Mouse (Mus musculus): ENCODE data around the gene Enpp1. TPM values are rescaled to one million over a fixed set of nuclear protein-coding genes. Genes with fewer than 3 reads are reported as not detected.

The Enpp1 gene
- polyA plus RNA-seq, 1 experiment from 2014 or later, result 0.54 TPM

DNA sequence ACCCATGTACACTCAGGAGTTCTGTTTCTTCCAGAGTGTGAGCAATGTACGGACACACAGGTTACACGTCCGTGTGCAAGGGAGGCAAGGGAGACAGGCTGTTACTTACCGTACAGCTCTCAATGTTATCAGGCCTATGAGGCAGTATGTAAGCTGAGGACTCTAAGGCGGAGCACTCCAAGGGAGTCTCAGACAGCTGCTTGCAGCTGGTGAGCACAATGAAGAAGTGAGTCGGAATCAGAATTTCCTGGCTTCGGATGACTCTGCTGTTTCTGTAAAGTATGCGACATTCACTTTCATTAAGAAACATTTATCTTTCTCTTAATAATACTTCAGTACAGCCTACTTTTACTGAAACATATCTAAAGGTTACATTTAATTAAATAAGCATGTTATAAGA, 66.8 kb downstream of the Enpp1 start:
- Histone ChIP-seq H3K9ac (ENCODE audit: low read length) (no peak overlapping the region), H3K9me3 (ENCODE audit: control insufficient read depth, low read length) (no peaks in the 10 kb centered on the region), H3K4me1 (ENCODE audit: control insufficient read depth, insufficient read depth, low read length) (no peaks in the 10 kb centered on the region), H3K4me3 (ENCODE audit: low read depth, low read length) (no peak overlapping the region), H3K27me3 (ENCODE audit: control insufficient read depth, insufficient read depth, low read length) (no peaks in the 10 kb centered on the region), H3K27ac (ENCODE audit: low read depth, low read length) (no peak overlapping the region), H3K36me3 (ENCODE audit: control insufficient read depth, insufficient read depth, low read length) (no peaks in the 10 kb centered on the region), H3K4me2 (ENCODE audit: low read depth) (no peak overlapping the region)
- ATAC-seq (ENCODE audit: insufficient read depth, low FRiP score, low TSS enrichment), result no peak
- no peak for DNase-seq (ENCODE audit: low spot score)
- WGBS, result 94% methylated on average over 8 of the region's 8 CpGs

DNA sequence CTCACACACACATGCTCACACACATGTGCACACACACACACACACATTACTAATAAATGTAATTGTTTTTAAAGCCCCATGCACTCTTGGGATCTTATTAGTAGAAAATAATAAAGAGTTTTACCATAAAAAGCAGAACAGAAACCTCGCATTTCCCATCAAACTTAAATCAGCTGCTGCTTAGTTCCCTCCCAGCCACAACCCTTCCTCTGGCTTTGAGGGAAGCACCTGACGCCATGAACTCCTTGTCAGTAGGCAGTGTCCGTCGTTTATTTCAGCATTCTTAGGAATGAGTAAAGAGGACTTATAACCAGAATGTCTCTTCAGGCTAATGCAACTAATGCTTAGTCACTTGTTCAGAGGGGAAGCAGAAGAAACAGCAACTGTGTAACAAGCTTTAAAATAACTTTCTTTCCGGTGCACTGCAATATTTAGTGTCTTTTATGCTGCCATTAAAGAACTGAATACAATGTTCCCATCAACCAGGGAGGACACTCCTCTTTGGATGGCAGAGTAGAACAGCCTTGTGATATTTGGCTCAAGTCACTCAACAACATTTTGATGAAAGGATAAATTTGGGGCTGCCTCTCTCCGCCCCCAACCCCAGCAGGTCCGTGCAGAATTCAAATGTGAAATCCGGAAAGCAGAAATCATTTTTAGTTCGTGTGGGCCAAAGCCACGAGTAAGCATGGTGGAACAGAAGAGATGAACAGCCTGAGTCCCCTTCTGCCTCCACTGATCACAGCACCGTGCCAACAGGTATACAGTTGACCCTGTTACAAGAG, 69.0 kb downstream of the Enpp1 start:
- no peaks in the 10 kb centered on the region for H3K27me3 ChIP-seq (ENCODE audit: control insufficient read depth, insufficient read depth, low read length)
- H3K27ac ChIP-seq (ENCODE audit: low read depth, low read length), result no peak overlapping the region
- ATAC-seq (ENCODE audit: insufficient read depth, low FRiP score, low TSS enrichment) (no peak), DNase-seq (ENCODE audit: low spot score) (no peak)
- H3K36me3 ChIP-seq (ENCODE audit: control insufficient read depth, insufficient read depth, low read length), result no peaks in the 10 kb centered on the region
- no peak overlapping the region for H3K4me2 ChIP-seq (ENCODE audit: low read depth)
- H3K9me3 ChIP-seq (ENCODE audit: control insufficient read depth, low read length), result no peaks in the 10 kb centered on the region
- 83% methylated on average over 11 of the region's 11 CpGs for WGBS
- H3K4me3 ChIP-seq (ENCODE audit: low read depth, low read length), result no peak overlapping the region
- H3K9ac ChIP-seq (ENCODE audit: low read length), result no peak overlapping the region
- no peaks in the 10 kb centered on the region for H3K4me1 ChIP-seq (ENCODE audit: control insufficient read depth, insufficient read depth, low read length)

DNA sequence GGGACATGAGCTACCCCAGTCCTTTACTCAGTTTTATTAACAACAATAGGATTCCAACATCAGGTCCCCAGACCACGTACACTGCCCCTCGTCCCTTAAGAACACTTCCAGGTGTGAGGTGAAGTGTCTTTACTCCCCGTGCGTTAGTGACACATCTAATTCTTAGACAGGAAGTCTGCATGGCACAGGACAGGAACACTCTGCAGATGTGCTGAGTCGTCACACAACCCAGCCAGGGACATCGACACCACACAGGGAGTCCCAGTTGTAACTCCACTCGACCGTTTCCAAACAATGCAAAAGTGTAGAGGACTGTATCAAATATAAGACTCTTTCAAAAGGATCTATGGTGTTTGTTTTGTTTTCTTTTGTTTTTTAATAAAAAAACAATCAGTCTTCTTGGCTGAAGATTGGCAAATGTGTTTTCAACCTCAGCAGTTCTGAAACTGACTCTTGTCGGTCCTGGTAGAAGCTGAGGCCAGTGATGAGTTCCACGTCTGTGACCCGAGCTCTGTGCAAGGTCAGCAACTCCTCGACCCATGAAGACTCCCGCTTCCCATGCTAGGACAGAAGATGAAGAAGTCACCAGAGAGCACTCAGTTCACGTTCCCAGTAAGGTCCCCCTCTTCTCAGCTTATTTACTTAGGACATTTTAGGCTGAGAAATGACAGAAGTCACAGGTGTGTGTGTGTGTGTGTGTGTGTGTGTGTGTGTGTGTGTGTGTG, 70.4 kb downstream of the Enpp1 start:
- no peak for ATAC-seq (ENCODE audit: insufficient read depth, low FRiP score, low TSS enrichment)
- WGBS, result 63% methylated on average over 14 of the region's 14 CpGs
- Histone ChIP-seq H3K4me3 (ENCODE audit: low read depth, low read length) (no peak overlapping the region), H3K9ac (ENCODE audit: low read length) (no peak overlapping the region), H3K9me3 (ENCODE audit: control insufficient read depth, low read length) (no peaks in the 10 kb centered on the region), H3K27ac (ENCODE audit: low read depth, low read length) (no peak overlapping the region), H3K27me3 (ENCODE audit: control insufficient read depth, insufficient read depth, low read length) (no peaks in the 10 kb centered on the region), H3K36me3 (ENCODE audit: control insufficient read depth, insufficient read depth, low read length) (no peaks in the 10 kb centered on the region), H3K4me1 (ENCODE audit: control insufficient read depth, insufficient read depth, low read length) (no peaks in the 10 kb centered on the region), H3K4me2 (ENCODE audit: low read depth) (no peak overlapping the region)
- no peak for DNase-seq (ENCODE audit: low spot score)

DNA sequence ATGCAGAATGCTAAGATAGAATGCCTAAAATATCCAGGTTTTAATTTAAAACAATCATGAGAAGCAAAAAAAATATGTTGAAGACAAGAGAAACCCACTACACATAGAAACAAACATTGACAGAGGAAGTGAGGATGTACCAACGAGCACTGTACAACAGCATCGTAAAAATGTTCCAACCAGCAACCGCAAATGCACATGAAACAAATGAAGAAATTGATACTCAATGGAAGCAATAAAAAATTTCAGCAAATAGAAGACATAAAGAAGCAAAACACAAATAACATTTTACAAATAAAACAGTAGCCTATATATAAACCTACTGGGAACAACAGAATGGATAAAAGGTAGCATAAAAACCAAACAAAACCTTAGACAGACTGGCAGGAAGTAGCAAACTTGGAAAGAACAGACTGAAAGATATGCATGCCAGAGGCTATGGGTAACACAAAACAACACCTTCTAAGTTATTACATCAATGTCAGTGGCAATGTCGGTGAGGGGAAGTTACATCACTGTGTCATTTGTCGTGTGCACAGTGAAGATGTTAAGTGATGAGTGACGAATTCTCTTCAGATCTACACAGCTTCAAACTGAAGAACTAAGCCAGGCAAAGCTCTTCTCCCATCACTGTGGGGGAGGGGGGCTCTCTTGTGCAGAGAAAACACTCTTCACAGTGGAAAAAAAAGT, 71.6 kb downstream of the Enpp1 start:
- ATAC-seq (ENCODE audit: insufficient read depth, low FRiP score, low TSS enrichment) (no peak), DNase-seq (ENCODE audit: low spot score) (no peak)
- 82% methylated on average over 6 of the region's 6 CpGs for WGBS
- Histone ChIP-seq H3K9ac (ENCODE audit: low read length) (no peak overlapping the region), H3K4me2 (ENCODE audit: low read depth) (no peak overlapping the region), H3K36me3 (ENCODE audit: control insufficient read depth, insufficient read depth, low read length) (no peaks in the 10 kb centered on the region), H3K4me3 (ENCODE audit: low read depth, low read length) (no peak overlapping the region), H3K4me1 (ENCODE audit: control insufficient read depth, insufficient read depth, low read length) (no peaks in the 10 kb centered on the region), H3K9me3 (ENCODE audit: control insufficient read depth, low read length) (no peaks in the 10 kb centered on the region), H3K27ac (ENCODE audit: low read depth, low read length) (no peak overlapping the region), H3K27me3 (ENCODE audit: control insufficient read depth, insufficient read depth, low read length) (no peaks in the 10 kb centered on the region)

DNA sequence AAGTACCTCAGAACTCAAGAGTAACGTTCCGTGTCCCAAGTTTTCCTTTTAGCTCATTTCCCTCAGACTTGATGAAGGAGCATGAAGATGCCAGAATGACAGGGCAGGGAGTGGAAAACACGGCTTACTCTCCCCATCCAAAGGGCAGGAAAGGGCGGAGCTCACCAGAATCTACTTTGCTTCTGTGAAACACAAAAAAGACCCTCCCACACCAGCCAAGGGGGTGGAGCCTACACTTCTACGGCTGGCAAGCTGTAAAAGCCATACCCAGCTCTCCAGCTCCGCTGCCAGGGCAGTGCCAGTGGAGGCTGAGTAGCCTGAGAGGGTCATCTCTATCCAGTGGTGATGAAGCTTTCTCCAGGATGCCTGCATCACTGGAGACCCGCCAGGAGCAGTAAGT, 72.4 kb downstream of the Enpp1 start:
- Histone ChIP-seq H3K27me3 (ENCODE audit: control insufficient read depth, insufficient read depth, low read length) (no peaks in the 10 kb centered on the region), H3K4me2 (ENCODE audit: low read depth) (no peak overlapping the region), H3K4me1 (ENCODE audit: control insufficient read depth, insufficient read depth, low read length) (no peaks in the 10 kb centered on the region), H3K4me3 (ENCODE audit: low read depth, low read length) (no peak overlapping the region), H3K36me3 (ENCODE audit: control insufficient read depth, insufficient read depth, low read length) (no peaks in the 10 kb centered on the region), H3K27ac (ENCODE audit: low read depth, low read length) (no peak overlapping the region), H3K9ac (ENCODE audit: low read length) (no peak overlapping the region), H3K9me3 (ENCODE audit: control insufficient read depth, low read length) (no peaks in the 10 kb centered on the region)
- DNase-seq (ENCODE audit: low spot score) (no peak), ATAC-seq (ENCODE audit: insufficient read depth, low FRiP score, low TSS enrichment) (no peak)
- 65% methylated on average over 7 of the region's 7 CpGs for WGBS

DNA sequence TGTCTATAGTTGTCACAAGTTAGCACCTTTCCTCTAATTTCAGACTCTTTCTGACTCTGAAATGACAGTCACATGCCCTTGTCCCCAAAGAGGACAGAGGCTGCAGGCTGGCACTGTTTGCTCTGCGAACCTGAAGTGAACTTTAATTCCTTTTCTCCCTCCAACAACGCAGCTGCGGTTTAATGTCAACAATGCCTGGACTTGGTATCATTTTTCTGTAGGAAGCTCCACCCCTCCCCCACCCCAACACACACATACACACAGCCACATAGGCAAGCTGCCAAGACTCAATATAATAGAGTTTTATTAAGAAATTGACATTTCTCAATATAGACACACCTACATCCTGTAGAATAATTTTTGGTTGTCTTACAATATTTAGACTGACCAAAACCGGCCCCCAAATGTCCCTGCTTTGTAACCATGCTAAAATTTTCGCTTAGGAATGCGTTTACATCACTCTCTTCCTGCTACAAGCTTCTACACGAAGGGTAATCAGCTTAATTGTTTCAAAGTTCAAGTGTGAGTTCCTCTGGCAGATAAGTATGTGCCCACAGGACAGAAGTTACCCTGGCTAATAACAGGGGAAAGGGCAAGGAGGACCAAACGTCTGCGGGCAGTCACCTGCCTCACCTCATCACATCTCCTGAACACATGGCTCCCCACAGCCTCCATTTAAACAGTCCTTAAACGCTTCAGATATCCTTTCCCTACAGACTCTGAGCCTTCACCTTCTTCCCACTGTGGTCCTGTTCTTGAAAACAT, 73.5 kb downstream of the Enpp1 start:
- H3K4me3 ChIP-seq (ENCODE audit: low read depth, low read length), result no peak overlapping the region
- DNase-seq (ENCODE audit: low spot score) (no peak), ATAC-seq (ENCODE audit: insufficient read depth, low FRiP score, low TSS enrichment) (no peak)
- H3K27ac ChIP-seq (ENCODE audit: low read depth, low read length), result no peak overlapping the region
- no peaks in the 10 kb centered on the region for H3K4me1 ChIP-seq (ENCODE audit: control insufficient read depth, insufficient read depth, low read length)
- WGBS, result 74% methylated on average over 10 of the region's 10 CpGs
- no peaks in the 10 kb centered on the region for H3K36me3 ChIP-seq (ENCODE audit: control insufficient read depth, insufficient read depth, low read length)
- H3K4me2 ChIP-seq (ENCODE audit: low read depth), result no peak overlapping the region
- no peak overlapping the region for H3K9ac ChIP-seq (ENCODE audit: low read length)
- no peaks in the 10 kb centered on the region for H3K27me3 ChIP-seq (ENCODE audit: control insufficient read depth, insufficient read depth, low read length)
- no peaks in the 10 kb centered on the region for H3K9me3 ChIP-seq (ENCODE audit: control insufficient read depth, low read length)

DNA sequence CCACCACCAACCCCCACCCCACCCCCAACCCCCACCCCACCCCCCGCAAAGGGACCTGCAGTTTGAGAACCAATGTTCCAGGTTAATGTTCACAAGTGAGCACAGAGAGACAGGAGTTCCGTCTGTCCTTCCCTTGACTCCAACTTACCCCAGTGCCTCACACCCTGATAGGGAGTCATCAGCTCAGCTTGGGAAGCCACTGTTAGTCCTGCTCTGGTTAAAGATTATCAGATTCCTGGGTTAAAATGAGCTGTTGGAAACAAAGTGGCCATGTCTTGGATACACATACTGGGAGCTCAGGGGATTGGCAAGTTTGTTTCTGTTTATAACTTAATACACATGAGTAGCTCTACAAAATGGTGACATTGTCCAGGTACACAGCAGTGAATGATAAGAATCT, 75.0 kb downstream of the Enpp1 start:
- no peak overlapping the region for H3K4me2 ChIP-seq (ENCODE audit: low read depth)
- no peaks in the 10 kb centered on the region for H3K4me1 ChIP-seq (ENCODE audit: control insufficient read depth, insufficient read depth, low read length)
- H3K9ac ChIP-seq (ENCODE audit: low read length), result no peak overlapping the region
- no peak overlapping the region for H3K27ac ChIP-seq (ENCODE audit: low read depth, low read length)
- no peak for ATAC-seq (ENCODE audit: insufficient read depth, low FRiP score, low TSS enrichment)
- no peaks in the 10 kb centered on the region for H3K27me3 ChIP-seq (ENCODE audit: control insufficient read depth, insufficient read depth, low read length)
- H3K9me3 ChIP-seq (ENCODE audit: control insufficient read depth, low read length), result no peaks in the 10 kb centered on the region
- H3K4me3 ChIP-seq (ENCODE audit: low read depth, low read length), result no peak overlapping the region
- no peak for DNase-seq (ENCODE audit: low spot score)
- 81% methylated on average over 2 of the region's 2 CpGs for WGBS
- H3K36me3 ChIP-seq (ENCODE audit: control insufficient read depth, insufficient read depth, low read length), result no peaks in the 10 kb centered on the region

DNA sequence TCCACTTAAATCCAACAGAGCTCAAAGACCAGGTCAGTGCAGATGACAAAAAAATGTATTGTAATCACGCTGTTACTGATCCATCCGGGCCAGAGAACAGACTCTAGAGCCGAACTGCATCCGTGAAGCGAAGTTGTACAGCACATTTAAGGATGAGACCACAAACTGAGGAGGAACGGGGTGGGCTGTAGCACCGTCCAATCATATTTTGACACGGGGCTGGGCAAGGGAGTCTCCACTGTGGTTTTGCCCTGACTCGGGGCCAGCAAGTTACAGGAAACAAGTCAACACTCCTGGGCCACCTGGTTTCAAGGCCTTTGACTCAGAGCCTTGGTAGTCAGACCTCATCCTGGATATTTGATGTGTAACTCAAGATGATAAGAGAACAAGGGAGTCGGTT, 76.1 kb downstream of the Enpp1 start:
- Histone ChIP-seq H3K27me3 (ENCODE audit: control insufficient read depth, insufficient read depth, low read length) (no peaks in the 10 kb centered on the region), H3K9ac (ENCODE audit: low read length) (no peak overlapping the region), H3K4me3 (ENCODE audit: low read depth, low read length) (no peak overlapping the region), H3K27ac (ENCODE audit: low read depth, low read length) (no peak overlapping the region), H3K4me2 (ENCODE audit: low read depth) (no peak overlapping the region), H3K4me1 (ENCODE audit: control insufficient read depth, insufficient read depth, low read length) (no peaks in the 10 kb centered on the region), H3K36me3 (ENCODE audit: control insufficient read depth, insufficient read depth, low read length) (no peaks in the 10 kb centered on the region), H3K9me3 (ENCODE audit: control insufficient read depth, low read length) (no peaks in the 10 kb centered on the region)
- ATAC-seq (ENCODE audit: insufficient read depth, low FRiP score, low TSS enrichment) (no peak), DNase-seq (ENCODE audit: low spot score) (no peak)
- WGBS, result 92% methylated on average over 10 of the region's 10 CpGs

Measured in neural tube, embryonic 11.5 days (tissue).